Mouse (Mus musculus) heart, embryonic 13.5 days (tissue): ENCODE measurements around the gene Surf4. TPM values are rescaled to one million over a fixed set of nuclear protein-coding genes. Genes with fewer than 3 reads are reported as not detected.
"Not testable (repeated sequence)": the region's sequence is repeated elsewhere in the genome, so short reads cannot be mapped to it uniquely, and the experiment has no call there.

ENCODE experiments used
- ATAC-seq: fragments of 200-750 bp; cut with Nextera tagmentation; 2 replicates; pipeline ENCODE4 v1.8.0; 2017; ENCODE audit warnings: moderate TSS enrichment; ENCODE audit not compliant: insufficient number of reproducible peaks, low FRiP score, low TSS enrichment; ENCODE audit errors: extremely low read depth
- H3K27ac ChIP-seq: fragments of 300-500 bp; sonication (generic); replicated peaks from 2 replicates; pipeline ENCODE4 v1.5.1; 2015; ENCODE audit warnings: moderate library complexity, mild to moderate bottlenecking, inconsistent platforms
- H3K27me3 ChIP-seq: fragments of 300-500 bp; sonication (generic); replicated peaks from 2 replicates; pipeline ENCODE4 v1.6.1; 2015; ENCODE audit warnings: mild to moderate bottlenecking, inconsistent platforms
- H3K36me3 ChIP-seq: fragments of 300-500 bp; sonication (generic); 2 replicates; pipeline ENCODE4 v1.6.1; 2015; ENCODE audit warnings: mild to moderate bottlenecking, inconsistent platforms
- H3K4me1 ChIP-seq: fragments of 300-500 bp; sonication (generic); 2 replicates; pipeline ENCODE4 v1.6.1; 2015; ENCODE audit warnings: inconsistent platforms
- H3K4me2 ChIP-seq: fragments of 300-500 bp; sonication (generic); 2 replicates; pipeline ENCODE4 v1.6.1; 2015; ENCODE audit warnings: inconsistent platforms, mild to moderate bottlenecking, moderate library complexity
- H3K4me3 ChIP-seq: fragments of 300-500 bp; sonication (generic); 2 replicates; pipeline ENCODE4 v1.5.1; 2015; ENCODE audit warnings: moderate library complexity, mild to moderate bottlenecking, inconsistent platforms
- H3K9ac ChIP-seq: fragments of 300-500 bp; sonication (generic); 2 replicates; pipeline ENCODE4 v1.6.1; 2015; ENCODE audit warnings: inconsistent platforms, mild to moderate bottlenecking, moderate library complexity
- H3K9me3 ChIP-seq: fragments of 300-500 bp; sonication (generic); 2 replicates; pipeline ENCODE4 v1.6.1; 2016; ENCODE audit warnings: inconsistent platforms
- WGBS: fragments of 180-500 bp; shearing (Covaris S2); methylation state at CpG from one replicate; pipeline ENCODE4 v1.1.7; 2015; ENCODE audit warnings: mixed read lengths; 5-methylcytosine and 5-hydroxymethylcytosine counted together
- polyA plus RNA-seq: library from polyadenylated mRNA; unstranded; fragments of >200 nt; fragmentation: Nextera tagmentation; extraction: Ambion mirVana; gene quantifications from 2 replicates; pipeline ENCODE4 v1.2.1, GENCODE M21; 2015

Gene Surf4
- polyA plus RNA-seq, 1 experiment from 2014 or later, result 187 TPM

- no peaks in the 10 kb centered on the region for H3K9me3 ChIP-seq
- no peak overlapping the region; the same call in 1 of the 2 replicates for H3K9ac ChIP-seq
- H3K4me3 ChIP-seq, result no peak overlapping the region
- no peaks in the 10 kb centered on the region for H3K27me3 ChIP-seq
- no peak for ATAC-seq
- peaks cover 61% of the 10 kb centered on the region for H3K36me3 ChIP-seq
- no peak overlapping the region for H3K4me2 ChIP-seq
- 43% methylated on average over 1 of the region's 1 CpGs for WGBS
- H3K27ac ChIP-seq, result no peak overlapping the region
- H3K4me1 ChIP-seq, result peaks cover 24% of the 10 kb centered on the region
These were observed 33.0 kb downstream of the Surf4 start for GRCm38 (mm10) chr2:26900731-26901130.

- Histone ChIP-seq H3K4me2 (no peak overlapping the region), H3K9ac (no peak overlapping the region), H3K9me3 (no peaks in the 10 kb centered on the region), H3K4me1 (no peaks in the 10 kb centered on the region), H3K27me3 (no peaks in the 10 kb centered on the region), H3K4me3 (no peak overlapping the region), H3K36me3 (peaks cover 94% of the 10 kb centered on the region), H3K27ac (no peak overlapping the region)
- ATAC-seq, result no peak
- 85% methylated on average over 4 of the region's 4 CpGs for WGBS
These were observed 37.8 kb downstream of the Surf4 start for GRCm38 (mm10) chr2:26895898-26896297.

GRCm38 (mm10) chr2:26886170-26886569 is 47.6 kb downstream of the Surf4 start:
- not testable (repeated sequence) for ATAC-seq, H3K4me3 ChIP-seq, H3K4me1 ChIP-seq, H3K27ac ChIP-seq, H3K9ac ChIP-seq, H3K27me3 ChIP-seq, H3K4me2 ChIP-seq
- H3K9me3 ChIP-seq, result peaks cover 15% of the 10 kb centered on the region
- peaks cover 39% of the 10 kb centered on the region for H3K36me3 ChIP-seq
- WGBS, result 80% methylated on average over 4 of the region's 4 CpGs

GRCm38 (mm10) chr2:26885541-26885940 is 48.2 kb downstream of the Surf4 start:
- H3K9ac ChIP-seq, H3K4me2 ChIP-seq, H3K27ac ChIP-seq, H3K4me1 ChIP-seq, ATAC-seq, H3K4me3 ChIP-seq, H3K27me3 ChIP-seq: not testable (repeated sequence)
- Histone ChIP-seq H3K9me3 (peaks cover 15% of the 10 kb centered on the region), H3K36me3 (peaks cover 33% of the 10 kb centered on the region)
- WGBS, result 87% methylated on average over 2 of the region's 2 CpGs

- Histone ChIP-seq H3K27me3 (no peaks in the 10 kb centered on the region), H3K36me3 (no peaks in the 10 kb centered on the region), H3K4me2 (no peak overlapping the region), H3K9ac (no peak overlapping the region), H3K27ac (no peak overlapping the region), H3K4me1 (no peaks in the 10 kb centered on the region), H3K4me3 (no peak overlapping the region), H3K9me3 (peaks cover 11% of the 10 kb centered on the region)
- no peak for ATAC-seq
These were observed 55.2 kb downstream of the Surf4 start for GRCm38 (mm10) chr2:26878571-26878970.

- WGBS, result 44% methylated on average over 6 of the region's 6 CpGs
- H3K27ac ChIP-seq, result no peak overlapping the region
- no peaks in the 10 kb centered on the region for H3K9me3 ChIP-seq
- H3K9ac ChIP-seq, result no peak overlapping the region
- no peaks in the 10 kb centered on the region for H3K4me1 ChIP-seq
- H3K27me3 ChIP-seq, result peaks cover 26% of the 10 kb centered on the region
- no peaks in the 10 kb centered on the region for H3K36me3 ChIP-seq
- no peak for ATAC-seq
- H3K4me2 ChIP-seq, result no peak overlapping the region
- no peak overlapping the region for H3K4me3 ChIP-seq
These were observed 63.1 kb downstream of the Surf4 start for GRCm38 (mm10) chr2:26870666-26871065.

Other genes with a start within 250 kb of the Surf4 start
- gene Abo, start 68.9 kb downstream of the Surf4 start, polyA plus RNA-seq, result not detected in 2 replicates
- 12.8 and 13.2 TPM in 2 replicates for gene Surf6, start 31.0 kb downstream of the Surf4 start, polyA plus RNA-seq
- 37.8 and 41.2 TPM in 2 replicates for gene Med22, start 23.3 kb downstream of the Surf4 start, polyA plus RNA-seq
- gene Rpl7a, start 23.2 kb downstream of the Surf4 start, polyA plus RNA-seq, result 364 and 394 TPM in 2 replicates
- 31.5 and 35.6 TPM in 2 replicates for gene Surf2, start 17.6 kb downstream of the Surf4 start, polyA plus RNA-seq
- gene Surf1, start 17.4 kb downstream of the Surf4 start, polyA plus RNA-seq, result 43.4 and 44.3 TPM in 2 replicates
- gene Stkld1, start 119 bp upstream of the Surf4 start, polyA plus RNA-seq, result 0.07 and 0.13 TPM in 2 replicates
- gene Rexo4, start 30.5 kb upstream of the Surf4 start, polyA plus RNA-seq, result 26.3 and 27.6 TPM in 2 replicates
- 0.04 TPM in 2 replicates for gene Adamts13, start 39.5 kb upstream of the Surf4 start, polyA plus RNA-seq
- gene Cacfd1, start 76.0 kb upstream of the Surf4 start, polyA plus RNA-seq, result 35.9 and 43.2 TPM in 2 replicates
- 0.18 TPM in 1 of 2 replicates, not detected in the other for gene Slc2a6, start 94.1 kb upstream of the Surf4 start, polyA plus RNA-seq
- 0.41 and 1.2 TPM in 2 replicates for gene Mymk, start 138.3 kb upstream of the Surf4 start, polyA plus RNA-seq
- 11.2 and 11.6 TPM in 2 replicates for gene Adamtsl2, start 145.5 kb upstream of the Surf4 start, polyA plus RNA-seq
- 0.24 and 0.53 TPM in 2 replicates for gene Fam163b, start 208.6 kb upstream of the Surf4 start, polyA plus RNA-seq
- 0.55 and 0.88 TPM in 2 replicates for gene Dbh, start 231.3 kb upstream of the Surf4 start, polyA plus RNA-seq